Mouse (Mus musculus): ENCODE data around the gene Stap1.

GRCm38 (mm10) chr5:86118457-86119094 lies 47.0 kb downstream of the Stap1 start:
- TF ChIP-seq CTCF (conservative IDR thresholded peaks at IDR 0.05 in 1 of 2, IDR thresholded peaks at IDR 0.05 in 1 of 2; ENCODE audit: low read depth in 2 of 2, low read length in 2 of 2), result no peak
- no peak for TF ChIP-seq POLR2AphosphoS2 (IDR thresholded peaks at IDR 0.05; ENCODE audit: low read depth, low read length)
- TF ChIP-seq MXI1 (IDR thresholded peaks at IDR 0.05; ENCODE audit: low read depth, low read length), result no peak
- no peak for TF ChIP-seq CHD2 (IDR thresholded peaks at IDR 0.05; ENCODE audit: low read length)
- TF ChIP-seq SMC3 (IDR thresholded peaks at IDR 0.05; ENCODE audit: low read depth, low read length), result no peak
- TF ChIP-seq KAT2A (IDR thresholded peaks at IDR 0.05; ENCODE audit: insufficient replicate concordance, low read length), result no peak
- no peak for TF ChIP-seq MAX (IDR thresholded peaks at IDR 0.05; ENCODE audit: low read length)
- no peak for TF ChIP-seq POLR2A (IDR thresholded peaks at IDR 0.05; ENCODE audit: low read depth, low read length)
- TF ChIP-seq ZC3H11A (IDR thresholded peaks at IDR 0.05; ENCODE audit: low read depth, low read length), result no peak
